Mouse (Mus musculus) intestine, embryonic 14.5 days (tissue): ENCODE data around the gene Rps6kb2. TPM values are rescaled to one million over a fixed set of nuclear protein-coding genes. Genes with fewer than 3 reads are reported as not detected.

Experiments used
- ATAC-seq: fragments of 200-750 bp; cut with Nextera tagmentation; replicated peaks from 2 replicates; pipeline ENCODE4 v1.8.0; 2017; ENCODE audit warnings: low read depth, moderate number of reproducible peaks, moderate TSS enrichment, moderate library complexity; ENCODE audit not compliant: low FRiP score, low TSS enrichment
- DNase-seq: peaks from one replicate; pipeline ENCODE4 v3.0.0-alpha.2; 2018; ENCODE audit warnings: low spot score
- H3K27ac ChIP-seq: fragments of 300-500 bp; sonication (generic); 2 replicates; pipeline ENCODE4 v1.5.1; 2014; ENCODE audit warnings: low read depth, mild to moderate bottlenecking, control low read depth
- H3K27me3 ChIP-seq: fragments of 300-500 bp; sonication (generic); replicated peaks from 2 replicates; pipeline ENCODE4 v1.6.1; 2014; ENCODE audit warnings: low read length, control low read depth; ENCODE audit not compliant: control insufficient read depth, insufficient read depth
- H3K36me3 ChIP-seq: fragments of 300-500 bp; sonication (generic); 2 replicates; pipeline ENCODE4 v1.6.1; 2014; ENCODE audit warnings: low read length, control low read depth; ENCODE audit not compliant: control insufficient read depth, insufficient read depth
- H3K4me1 ChIP-seq: fragments of 300-500 bp; sonication (generic); replicated peaks from 2 replicates; pipeline ENCODE4 v1.6.1; 2014; ENCODE audit warnings: low read length, control low read depth, mixed read lengths; ENCODE audit not compliant: control insufficient read depth, insufficient read depth
- H3K4me2 ChIP-seq: fragments of 300-500 bp; sonication (generic); 2 replicates; pipeline ENCODE4 v1.6.1; 2014; ENCODE audit warnings: low read length
- H3K4me3 ChIP-seq: fragments of 300-500 bp; sonication (generic); 2 replicates; pipeline ENCODE4 v1.5.1; 2014; ENCODE audit warnings: low read depth, low read length, control low read depth, mixed read lengths
- H3K9ac ChIP-seq: fragments of 300-500 bp; sonication (generic); 2 replicates; pipeline ENCODE4 v1.6.1; 2014; ENCODE audit warnings: mild to moderate bottlenecking, low read length
- H3K9me3 ChIP-seq: fragments of 300-500 bp; sonication (generic); 2 replicates; pipeline ENCODE4 v1.6.1; 2016; ENCODE audit warnings: low read length, control low read depth; ENCODE audit not compliant: control insufficient read depth
- WGBS: fragments of 180-500 bp; shearing (Covaris S2); extraction: QIAGEN DNeasy Blood & Tissue Kit; methylation state at CpG from one replicate; pipeline ENCODE4 v1.1.7; 2014; 5-methylcytosine and 5-hydroxymethylcytosine counted together
- polyA plus RNA-seq: library from polyadenylated mRNA; unstranded; fragments of >200 nt; fragmentation: Nextera tagmentation; extraction: Ambion mirVana; gene quantifications from 2 replicates; pipeline ENCODE4 v1.2.1, GENCODE M21; 2014

Gene Rps6kb2
- polyA plus RNA-seq, 1 experiment from 2014 or later = 37.4 TPM

- Histone ChIP-seq H3K27ac (no peak overlapping the region), H3K9ac (no peak overlapping the region), H3K4me3 (no peak overlapping the region), H3K4me1 (peaks cover 12% of the 10 kb centered on the region), H3K4me2 (no peak overlapping the region), H3K27me3 (no peaks in the 10 kb centered on the region), H3K36me3 (peaks cover 23% of the 10 kb centered on the region), H3K9me3 (no peaks in the 10 kb centered on the region)
- 72% methylated on average over 3 of the region's 3 CpGs for WGBS
- ATAC-seq (no peak), DNase-seq (no peak)
Measured at GRCm38 (mm10) chr19:4164100-4164499, 946 bp upstream of the Rps6kb2 start.

- peak overlapping the region; percentile 81 for H3K4me3 ChIP-seq
- peak overlapping the region; percentile 19; the same call in 1 of the 2 replicates for H3K27ac ChIP-seq
- H3K9me3 ChIP-seq = no peaks in the 10 kb centered on the region
- H3K9ac ChIP-seq = peak overlapping the region; percentile 70
- peak overlapping the region; percentile 89 for H3K4me2 ChIP-seq
- WGBS = 33% methylated on average over 4 of the region's 4 CpGs
- H3K4me1 ChIP-seq = peaks cover 12% of the 10 kb centered on the region
- no peak for DNase-seq
- ATAC-seq = peak; percentile 4; the same call in 1 of the 2 replicates
- H3K27me3 ChIP-seq = no peaks in the 10 kb centered on the region
- peaks cover 28% of the 10 kb centered on the region for H3K36me3 ChIP-seq
Measured at GRCm38 (mm10) chr19:4163543-4163887, 361 bp upstream of the Rps6kb2 start.

- ATAC-seq (no peak), DNase-seq (no peak)
- Histone ChIP-seq H3K27ac (no peak overlapping the region), H3K4me2 (no peak overlapping the region), H3K4me3 (no peak overlapping the region), H3K36me3 (peaks cover 55% of the 10 kb centered on the region), H3K9me3 (no peaks in the 10 kb centered on the region), H3K4me1 (peaks cover 11% of the 10 kb centered on the region), H3K9ac (no peak overlapping the region), H3K27me3 (no peaks in the 10 kb centered on the region)
- WGBS = 92% methylated on average over 8 of the region's 8 CpGs
Measured at GRCm38 (mm10) chr19:4159049-4159448, 4.1 kb downstream of the Rps6kb2 start.

GRCm38 (mm10) chr19:4156771-4157170, 6.4 kb downstream of the Rps6kb2 start:
- WGBS = 87% methylated on average over 12 of the region's 12 CpGs
- no peak overlapping the region for H3K4me3 ChIP-seq
- no peaks in the 10 kb centered on the region for H3K27me3 ChIP-seq
- DNase-seq = no peak
- H3K4me2 ChIP-seq = no peak overlapping the region
- H3K27ac ChIP-seq = no peak overlapping the region
- peaks cover 72% of the 10 kb centered on the region for H3K36me3 ChIP-seq
- ATAC-seq = no peak
- H3K4me1 ChIP-seq = no peaks in the 10 kb centered on the region
- no peak overlapping the region for H3K9ac ChIP-seq
- H3K9me3 ChIP-seq = no peaks in the 10 kb centered on the region

GRCm38 (mm10) chr19:4156073-4156579, 7.0 kb downstream of the Rps6kb2 start:
- Histone ChIP-seq H3K27ac (no peak overlapping the region), H3K9me3 (no peaks in the 10 kb centered on the region), H3K4me3 (no peak overlapping the region), H3K36me3 (peaks cover 70% of the 10 kb centered on the region), H3K9ac (no peak overlapping the region), H3K4me2 (no peak overlapping the region), H3K4me1 (no peaks in the 10 kb centered on the region), H3K27me3 (no peaks in the 10 kb centered on the region)
- 76% methylated on average over 20 of the region's 20 CpGs for WGBS
- DNase-seq (no peak), ATAC-seq (no peak)

GRCm38 (mm10) chr19:4155223-4156072, 7.7 kb downstream of the Rps6kb2 start:
- no peak for DNase-seq
- H3K4me3 ChIP-seq = no peak overlapping the region
- 80% methylated on average over 6 of the region's 6 CpGs for WGBS
- H3K27me3 ChIP-seq = no peaks in the 10 kb centered on the region
- no peak overlapping the region for H3K4me2 ChIP-seq
- H3K36me3 ChIP-seq = peaks cover 70% of the 10 kb centered on the region
- no peak overlapping the region for H3K27ac ChIP-seq
- no peak overlapping the region for H3K9ac ChIP-seq
- H3K4me1 ChIP-seq = no peaks in the 10 kb centered on the region
- no peak for ATAC-seq
- no peaks in the 10 kb centered on the region for H3K9me3 ChIP-seq

- WGBS = 77% methylated on average over 13 of the region's 13 CpGs
- Histone ChIP-seq H3K4me3 (no peak overlapping the region), H3K4me1 (peaks cover 3% of the 10 kb centered on the region; the same call in 1 of the 2 replicates), H3K9ac (no peak overlapping the region), H3K36me3 (peaks cover 67% of the 10 kb centered on the region), H3K9me3 (no peaks in the 10 kb centered on the region), H3K27me3 (no peaks in the 10 kb centered on the region), H3K27ac (no peak overlapping the region), H3K4me2 (no peak overlapping the region)
- DNase-seq (no peak), ATAC-seq (no peak)
Measured at GRCm38 (mm10) chr19:4154437-4155222, 8.5 kb downstream of the Rps6kb2 start.

GRCm38 (mm10) chr19:4153232-4153654, 9.9 kb downstream of the Rps6kb2 start, which contains the start of gene Ptprcap:
Gene Ptprcap, plus strand, starts transcription at chr19:4153604.
- ATAC-seq = no peak

More at GRCm38 (mm10) chr19:4153232-4153654, 9.9 kb downstream of the Rps6kb2 start, which contains the start of gene Ptprcap:
- DNase-seq = no peak
- 71% methylated on average over 11 of the region's 11 CpGs for WGBS
- Histone ChIP-seq H3K36me3 (peaks cover 55% of the 10 kb centered on the region), H3K9ac (no peak within 1 kb of the TSS), H3K4me1 (peaks cover 11% of the 10 kb centered on the region), H3K9me3 (no peaks in the 10 kb centered on the region), H3K27ac (no peak within 1 kb of the TSS), H3K27me3 (no peaks in the 10 kb centered on the region), H3K4me2 (no peak within 1 kb of the TSS), H3K4me3 (no peak within 1 kb of the TSS)
